Mouse (Mus musculus): ENCODE results near the gene Dnttip1. TPM values are rescaled to one million over a fixed set of nuclear protein-coding genes. Genes with fewer than 3 reads are reported as not detected.

Gene Dnttip1
- polyA plus RNA-seq, 1 experiment from 2014 or later: 83.6 TPM

GRCm38 (mm10) chr2:164773989-164774364 is 28.2 kb downstream of the Dnttip1 start:
- Histone ChIP-seq H3K27me3 (peaks cover 4% of the 10 kb centered on the region; the same call in 1 of the 2 replicates), H3K27ac (0 out of 2 replicates have a peak overlapping the region, but pooled peaks have one; percentile 19), H3K36me3 (replicated peaks) (peaks cover 24% of the 10 kb centered on the region)

GRCm38 (mm10) chr2:164776130-164776529 is 30.3 kb downstream of the Dnttip1 start:
- ATAC-seq (ENCODE audit: low FRiP score): no peak
- WGBS: 90% methylated on average over 6 of the region's 6 CpGs

More at GRCm38 (mm10) chr2:164773989-164774364, 28.2 kb downstream of the Dnttip1 start:
- WGBS: 90% methylated on average over 5 of the region's 5 CpGs
- H3K9ac ChIP-seq: no peak overlapping the region
- peaks cover 25% of the 10 kb centered on the region for H3K4me1 ChIP-seq
- H3K9me3 ChIP-seq: no peaks in the 10 kb centered on the region
- H3K4me2 ChIP-seq: no peak overlapping the region
- ATAC-seq (ENCODE audit: low FRiP score): no peak
- no peak overlapping the region for H3K4me3 ChIP-seq (replicated peaks)

GRCm38 (mm10) chr2:164776801-164777200 is 31.0 kb downstream of the Dnttip1 start:
- no peaks in the 10 kb centered on the region for H3K9me3 ChIP-seq
- peaks cover 6% of the 10 kb centered on the region for H3K4me1 ChIP-seq
- no peak overlapping the region for H3K9ac ChIP-seq
- 70% methylated on average over 17 of the region's 17 CpGs for WGBS
- no peak overlapping the region for H3K27ac ChIP-seq
- no peak for ATAC-seq (ENCODE audit: low FRiP score)
- no peak overlapping the region for H3K4me3 ChIP-seq (replicated peaks)
- H3K4me2 ChIP-seq: no peak overlapping the region
- peaks cover 15% of the 10 kb centered on the region for H3K36me3 ChIP-seq (replicated peaks)
- peaks cover 4% of the 10 kb centered on the region for H3K27me3 ChIP-seq

More at GRCm38 (mm10) chr2:164776130-164776529, 30.3 kb downstream of the Dnttip1 start:
- H3K36me3 ChIP-seq (replicated peaks): peaks cover 22% of the 10 kb centered on the region
- H3K27ac ChIP-seq: no peak overlapping the region
- no peak overlapping the region for H3K4me2 ChIP-seq
- peaks cover 4% of the 10 kb centered on the region; the same call in 1 of the 2 replicates for H3K27me3 ChIP-seq
- H3K4me1 ChIP-seq: peaks cover 13% of the 10 kb centered on the region
- no peaks in the 10 kb centered on the region for H3K9me3 ChIP-seq
- H3K9ac ChIP-seq: no peak overlapping the region
- H3K4me3 ChIP-seq (replicated peaks): no peak overlapping the region

GRCm38 (mm10) chr2:164777246-164778014 is 31.6 kb downstream of the Dnttip1 start:
- peaks cover 9% of the 10 kb centered on the region for H3K36me3 ChIP-seq (replicated peaks)
- no peak overlapping the region for H3K9ac ChIP-seq
- H3K27ac ChIP-seq: no peak overlapping the region
- H3K4me3 ChIP-seq (replicated peaks): no peak overlapping the region
- H3K27me3 ChIP-seq: peaks cover 4% of the 10 kb centered on the region
- H3K9me3 ChIP-seq: no peaks in the 10 kb centered on the region
- WGBS: 83% methylated on average over 30 of the region's 30 CpGs
- ATAC-seq (ENCODE audit: low FRiP score): no peak
- no peaks in the 10 kb centered on the region for H3K4me1 ChIP-seq
- H3K4me2 ChIP-seq: no peak overlapping the region

GRCm38 (mm10) chr2:164778015-164778287 is 32.2 kb downstream of the Dnttip1 start:
- no peaks in the 10 kb centered on the region for H3K9me3 ChIP-seq
- H3K27ac ChIP-seq: no peak overlapping the region
- H3K4me1 ChIP-seq: no peaks in the 10 kb centered on the region
- H3K36me3 ChIP-seq (replicated peaks): peaks cover 4% of the 10 kb centered on the region; the same call in 1 of the 2 replicates
- H3K4me3 ChIP-seq (replicated peaks): no peak overlapping the region
- ATAC-seq (ENCODE audit: low FRiP score): no peak
- H3K4me2 ChIP-seq: no peak overlapping the region
- H3K27me3 ChIP-seq: peaks cover 5% of the 10 kb centered on the region
- WGBS: 93% methylated on average over 11 of the region's 11 CpGs
- no peak overlapping the region for H3K9ac ChIP-seq

GRCm38 (mm10) chr2:164778809-164779208 is 33.0 kb downstream of the Dnttip1 start:
- Histone ChIP-seq H3K27ac (no peak overlapping the region), H3K9ac (no peak overlapping the region), H3K9me3 (no peaks in the 10 kb centered on the region), H3K4me3 (replicated peaks) (no peak overlapping the region), H3K4me1 (no peaks in the 10 kb centered on the region), H3K4me2 (no peak overlapping the region), H3K36me3 (replicated peaks) (no peaks in the 10 kb centered on the region), H3K27me3 (peaks cover 7% of the 10 kb centered on the region)
- 89% methylated on average over 7 of the region's 7 CpGs for WGBS
- no peak for ATAC-seq (ENCODE audit: low FRiP score)

- Histone ChIP-seq H3K4me3 (replicated peaks) (no peak within 1 kb of the TSS), H3K4me1 (peaks cover under 1% of the 10 kb centered on the region; the same call in 1 of the 2 replicates), H3K27ac (no peak within 1 kb of the TSS), H3K27me3 (peaks cover 7% of the 10 kb centered on the region), H3K9ac (no peak within 1 kb of the TSS), H3K9me3 (no peaks in the 10 kb centered on the region), H3K36me3 (replicated peaks) (no peaks in the 10 kb centered on the region), H3K4me2 (no peak within 1 kb of the TSS)
- no peak for ATAC-seq (ENCODE audit: low FRiP score)
- WGBS: 70% methylated on average over 8 of the region's 8 CpGs
Observed at GRCm38 (mm10) chr2:164779481-164780086, 33.8 kb downstream of the Dnttip1 start, which contains the start of gene Tnnc2. Tnnc2 (minus strand) TSS chr2:164779967.

GRCm38 (mm10) chr2:164781876-164782275 is 36.1 kb downstream of the Dnttip1 start:
- Histone ChIP-seq H3K9me3 (no peaks in the 10 kb centered on the region), H3K4me3 (replicated peaks) (no peak overlapping the region), H3K4me2 (no peak overlapping the region), H3K4me1 (peaks cover 17% of the 10 kb centered on the region), H3K27ac (no peak overlapping the region), H3K9ac (no peak overlapping the region), H3K27me3 (peaks cover 6% of the 10 kb centered on the region), H3K36me3 (replicated peaks) (no peaks in the 10 kb centered on the region)
- ATAC-seq (ENCODE audit: low FRiP score): no peak
- 84% methylated on average over 4 of the region's 4 CpGs for WGBS

- H3K4me1 ChIP-seq: peaks cover 20% of the 10 kb centered on the region
- no peak overlapping the region for H3K4me2 ChIP-seq
- H3K36me3 ChIP-seq (replicated peaks): peaks cover 3% of the 10 kb centered on the region
- no peak overlapping the region for H3K4me3 ChIP-seq (replicated peaks)
- WGBS: 80% methylated on average over 7 of the region's 7 CpGs
- no peaks in the 10 kb centered on the region for H3K9me3 ChIP-seq
- no peak for ATAC-seq (ENCODE audit: low FRiP score)
- no peak overlapping the region for H3K9ac ChIP-seq
- peaks cover 7% of the 10 kb centered on the region for H3K27me3 ChIP-seq
- no peak overlapping the region for H3K27ac ChIP-seq
Observed at GRCm38 (mm10) chr2:164783926-164784581, 38.3 kb downstream of the Dnttip1 start.

GRCm38 (mm10) chr2:164784869-164785420 is 39.2 kb downstream of the Dnttip1 start:
- Histone ChIP-seq H3K4me3 (replicated peaks) (peak overlapping the region; percentile 67), H3K27me3 (peaks cover 7% of the 10 kb centered on the region), H3K9me3 (no peaks in the 10 kb centered on the region), H3K4me1 (peaks cover 20% of the 10 kb centered on the region), H3K36me3 (replicated peaks) (peaks cover 7% of the 10 kb centered on the region), H3K9ac (peak overlapping the region; percentile 71), H3K4me2 (peak overlapping the region; percentile 91), H3K27ac (no peak overlapping the region)
- no peak for ATAC-seq (ENCODE audit: low FRiP score)
- 14% methylated on average over 7 of the region's 7 CpGs for WGBS

GRCm38 (mm10) chr2:164785481-164786387 is 40.0 kb downstream of the Dnttip1 start, which contains the start of gene Snx21:
Snx21 (plus strand) TSS chr2:164785823.
- Histone ChIP-seq H3K27ac (peak within 1 kb of the TSS; percentile 73), H3K4me1 (peaks cover 20% of the 10 kb centered on the region), H3K4me2 (peak within 1 kb of the TSS; percentile 91), H3K9me3 (no peaks in the 10 kb centered on the region), H3K27me3 (peaks cover 7% of the 10 kb centered on the region), H3K4me3 (replicated peaks) (peak within 1 kb of the TSS; percentile 67), H3K9ac (peak within 1 kb of the TSS; percentile 71), H3K36me3 (replicated peaks) (peaks cover 10% of the 10 kb centered on the region)
- under 1% methylated on average over 70 of the region's 89 CpGs for WGBS
- ATAC-seq (ENCODE audit: low FRiP score): peak; percentile 92
